Mouse (Mus musculus) ES-Bruce4 (cell line): Measurements from ENCODE around the gene Vopp1. TPM values are rescaled to one million over a fixed set of nuclear protein-coding genes. Genes with fewer than 3 reads are reported as not detected.

Source experiments
- H3K27ac ChIP-seq: 2 replicates; pipeline ENCODE4 v1.5.1; 2012; ENCODE audit warnings: low read length, inconsistent platforms; ENCODE audit not compliant: insufficient read depth
- H3K27me3 ChIP-seq: 2 replicates; pipeline ENCODE4 v1.6.1; 2012; ENCODE audit warnings: mild to moderate bottlenecking, low read length, inconsistent platforms; ENCODE audit not compliant: control insufficient read depth, poor library complexity, insufficient read depth, severe bottlenecking
- H3K36me3 ChIP-seq: 2 replicates; pipeline ENCODE4 v1.6.1; 2012; ENCODE audit warnings: inconsistent platforms, mild to moderate bottlenecking, low read length, moderate library complexity; ENCODE audit not compliant: control insufficient read depth, poor library complexity, insufficient read depth, severe bottlenecking
- H3K4me1 ChIP-seq: one replicate; pipeline ENCODE4 v1.8.1; 2011; ENCODE audit warnings: low read length; ENCODE audit not compliant: control insufficient read depth, insufficient read depth
- H3K4me3 ChIP-seq: 2 replicates; pipeline ENCODE4 v1.5.1; 2011; ENCODE audit warnings: low read depth, mild to moderate bottlenecking, low read length
- H3K9ac ChIP-seq: 2 replicates; pipeline ENCODE4 v1.6.1; 2012; ENCODE audit warnings: low read depth, mild to moderate bottlenecking, inconsistent platforms; ENCODE audit not compliant: poor library complexity, severe bottlenecking
- H3K9me3 ChIP-seq: replicated peaks from 2 replicates; pipeline ENCODE4 v1.6.1; 2012; ENCODE audit warnings: mild to moderate bottlenecking, low read length, inconsistent platforms; ENCODE audit not compliant: control insufficient read depth, poor library complexity, insufficient read depth, severe bottlenecking
- CTCF ChIP-seq: IDR thresholded peaks from one replicate; pipeline ENCODE4 v1.8.1; 2011; ENCODE audit warnings: low read depth, low read length
- EP300 ChIP-seq: IDR thresholded peaks from 2 replicates; pipeline ENCODE4 v1.6.1; 2011; ENCODE audit warnings: low read depth, low read length; ENCODE audit not compliant: insufficient read depth
- POLR2A ChIP-seq: IDR thresholded peaks from one replicate; pipeline ENCODE4 v1.8.1; 2011; ENCODE audit warnings: low read length; ENCODE audit not compliant: insufficient read depth
- polyA plus RNA-seq: library from polyadenylated mRNA; stranded (reverse); fragments of >200 nt; gene quantifications from 2 replicates; pipeline ENCODE4 v1.2.4, GENCODE M21; 2011; ENCODE audit warnings: low read depth; ENCODE audit not compliant: missing spikeins, insufficient read depth, insufficient read length

Gene Vopp1
- polyA plus RNA-seq, 1 experiment = 17.6 TPM

- H3K4me1 ChIP-seq = no peaks in the 10 kb centered on the region
- TF ChIP-seq EP300 = no peak
- no peak for TF ChIP-seq POLR2A
- TF ChIP-seq CTCF = no peak
- peak overlapping the region; percentile 70 for H3K4me3 ChIP-seq
- H3K27me3 ChIP-seq = peaks cover 9% of the 10 kb centered on the region
- no peaks in the 10 kb centered on the region for H3K9me3 ChIP-seq
- no peak overlapping the region for H3K27ac ChIP-seq
- no peaks in the 10 kb centered on the region for H3K36me3 ChIP-seq
- H3K9ac ChIP-seq = peak overlapping the region; percentile 73
Observed at GRCm38 (mm10) chr6:57825259-57825715, 328 bp upstream of the Vopp1 start.

GRCm38 (mm10) chr6:57823461-57823860 lies 1.5 kb downstream of the Vopp1 start:
- Histone ChIP-seq H3K4me3 (no peak overlapping the region), H3K4me1 (no peaks in the 10 kb centered on the region), H3K9ac (no peak overlapping the region), H3K27ac (no peak overlapping the region), H3K36me3 (no peaks in the 10 kb centered on the region), H3K9me3 (no peaks in the 10 kb centered on the region), H3K27me3 (peaks cover 9% of the 10 kb centered on the region)
- TF ChIP-seq POLR2A (no peak), CTCF (no peak), EP300 (no peak)

- Histone ChIP-seq H3K27me3 (peaks cover 9% of the 10 kb centered on the region), H3K9ac (no peak overlapping the region), H3K27ac (no peak overlapping the region), H3K4me1 (no peaks in the 10 kb centered on the region), H3K9me3 (no peaks in the 10 kb centered on the region), H3K4me3 (no peak overlapping the region), H3K36me3 (no peaks in the 10 kb centered on the region)
- no peak for TF ChIP-seq EP300
- no peak for TF ChIP-seq CTCF
- no peak for TF ChIP-seq POLR2A
Observed at GRCm38 (mm10) chr6:57822648-57823410, 2.1 kb downstream of the Vopp1 start.

DNA sequence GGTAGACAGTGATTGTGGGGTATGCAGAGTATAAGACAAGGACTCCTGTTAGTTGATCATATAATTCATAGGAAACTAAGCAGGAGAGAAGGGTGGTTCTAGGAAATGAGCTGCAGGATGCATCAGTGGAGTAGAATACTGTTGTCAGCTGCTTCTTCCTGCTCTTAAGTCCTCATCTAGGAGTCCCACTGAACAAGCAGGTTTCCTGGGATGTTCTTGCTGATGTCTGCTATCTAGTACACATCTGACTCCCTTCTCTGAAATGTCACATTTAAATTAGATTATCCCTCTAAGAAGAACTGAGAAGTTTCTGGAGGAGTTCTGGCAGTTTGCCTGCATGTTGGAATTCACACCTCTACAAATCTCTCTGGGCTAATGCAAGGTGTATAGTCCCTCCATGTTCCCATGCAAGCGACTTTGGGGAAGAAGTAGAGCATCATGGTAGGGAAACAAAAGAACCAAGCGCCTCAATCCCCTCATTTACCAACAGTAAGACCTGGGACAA lies 10.5 kb downstream of the Vopp1 start:
- TF ChIP-seq POLR2A (no peak), EP300 (no peak), CTCF (no peak)
- Histone ChIP-seq H3K9ac (no peak overlapping the region), H3K27ac (no peak overlapping the region), H3K4me1 (no peaks in the 10 kb centered on the region), H3K9me3 (no peaks in the 10 kb centered on the region), H3K4me3 (no peak overlapping the region), H3K27me3 (no peaks in the 10 kb centered on the region), H3K36me3 (no peaks in the 10 kb centered on the region)

DNA sequence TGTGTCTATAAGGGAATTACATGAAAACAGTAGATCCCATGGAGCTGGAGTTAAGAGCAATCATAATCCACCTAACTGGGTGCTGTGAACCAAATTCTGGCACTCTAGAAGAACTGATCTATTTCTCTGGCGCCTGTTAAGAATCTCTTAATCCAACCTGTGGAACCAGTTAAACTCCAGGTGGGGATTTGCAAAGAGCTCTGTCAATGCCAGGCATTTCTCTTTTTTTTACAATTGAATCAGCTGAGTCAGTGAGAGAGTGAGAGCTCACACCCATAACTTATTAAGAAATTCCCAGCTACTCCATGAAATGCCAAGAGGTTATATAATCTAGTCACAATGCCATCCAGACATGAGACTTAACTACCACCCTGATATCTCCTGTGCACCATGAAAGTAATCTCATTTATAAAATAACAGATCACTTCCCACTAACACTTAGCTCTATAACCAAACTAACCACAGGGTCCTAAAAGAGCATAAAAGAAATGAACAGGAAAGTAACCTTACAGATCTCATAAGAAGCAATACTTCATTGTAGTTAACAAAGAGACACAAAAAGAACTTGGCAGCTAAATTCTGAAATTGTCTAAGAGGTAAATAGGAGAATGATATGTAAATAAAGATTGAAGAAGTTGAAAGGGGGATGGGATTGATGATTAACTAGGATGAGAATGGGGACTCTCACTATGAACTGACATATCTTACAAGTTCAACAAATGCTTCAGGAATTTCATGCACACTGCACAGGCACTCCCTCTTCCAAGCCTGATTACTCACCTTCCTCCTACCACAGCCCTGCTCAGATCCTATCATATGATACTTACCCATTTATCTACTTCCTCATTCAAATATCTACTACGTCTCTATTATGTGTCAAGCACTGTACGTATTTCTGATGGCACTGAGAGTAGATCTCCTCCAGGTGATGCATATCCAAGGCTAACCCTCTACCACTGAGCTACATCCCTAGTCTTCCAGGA lies 12.9 kb downstream of the Vopp1 start:
- Histone ChIP-seq H3K27ac (no peak overlapping the region), H3K27me3 (no peaks in the 10 kb centered on the region), H3K4me3 (no peak overlapping the region), H3K36me3 (no peaks in the 10 kb centered on the region), H3K9me3 (no peaks in the 10 kb centered on the region), H3K4me1 (no peaks in the 10 kb centered on the region), H3K9ac (no peak overlapping the region)
- TF ChIP-seq EP300 = no peak
- TF ChIP-seq POLR2A = no peak
